Mouse (Mus musculus) neural tube, embryonic 15.5 days (tissue): Measurements from ENCODE around the gene Kcnh4. TPM values are rescaled to one million over a fixed set of nuclear protein-coding genes. Genes with fewer than 3 reads are reported as not detected.

Experiments used
- ATAC-seq: fragments of 200-750 bp; cut with Nextera tagmentation; 2 replicates; pipeline ENCODE4 v1.8.0; 2017; ENCODE audit warnings: mild to moderate bottlenecking, moderate TSS enrichment, moderate library complexity; ENCODE audit not compliant: low FRiP score
- H3K27ac ChIP-seq: fragments of 300-500 bp; sonication (generic); replicated peaks from 2 replicates; pipeline ENCODE4 v1.5.1; 2015; ENCODE audit warnings: mild to moderate bottlenecking, inconsistent platforms
- H3K27me3 ChIP-seq: fragments of 300-500 bp; sonication (generic); replicated peaks from 2 replicates; pipeline ENCODE4 v1.6.1; 2015; ENCODE audit warnings: inconsistent platforms
- H3K36me3 ChIP-seq: fragments of 300-500 bp; sonication (generic); 2 replicates; pipeline ENCODE4 v1.6.1; 2015; ENCODE audit warnings: inconsistent platforms
- H3K4me1 ChIP-seq: fragments of 300-500 bp; sonication (generic); 2 replicates; pipeline ENCODE4 v1.6.1; 2015; ENCODE audit warnings: inconsistent platforms
- H3K4me2 ChIP-seq: fragments of 300-500 bp; sonication (generic); 2 replicates; pipeline ENCODE4 v1.6.1; 2015; ENCODE audit warnings: inconsistent platforms, mild to moderate bottlenecking, moderate library complexity
- H3K4me3 ChIP-seq: fragments of 300-500 bp; sonication (generic); replicated peaks from 2 replicates; pipeline ENCODE4 v1.5.1; 2015; ENCODE audit warnings: mild to moderate bottlenecking, inconsistent platforms
- H3K9ac ChIP-seq: fragments of 300-500 bp; sonication (generic); replicated peaks from 2 replicates; pipeline ENCODE4 v1.6.1; 2015; ENCODE audit warnings: mild to moderate bottlenecking, inconsistent platforms
- H3K9me3 ChIP-seq: fragments of 300-500 bp; sonication (generic); replicated peaks from 2 replicates; pipeline ENCODE4 v1.6.1; 2016; ENCODE audit warnings: inconsistent platforms
- WGBS: fragments of 180-500 bp; shearing (Covaris S2); methylation state at CpG from one replicate; pipeline ENCODE4 v1.1.7; 2015; ENCODE audit warnings: mixed read lengths; 5-methylcytosine and 5-hydroxymethylcytosine counted together
- polyA plus RNA-seq: library from polyadenylated mRNA; unstranded; fragments of >200 nt; fragmentation: Nextera tagmentation; extraction: Ambion mirVana; gene quantifications from 2 replicates; pipeline ENCODE4 v1.2.1, GENCODE M21; 2015

The Kcnh4 gene
- polyA plus RNA-seq, 1 experiment from 2014 or later = 9.0 TPM

GRCm38 (mm10) chr11:100761547-100762045 is 1.9 kb upstream of the Kcnh4 start:
- Histone ChIP-seq H3K27ac (peak overlapping the region; percentile 69), H3K4me3 (peak overlapping the region; percentile 45), H3K36me3 (peaks cover 4% of the 10 kb centered on the region; the same call in 1 of the 2 replicates), H3K9me3 (no peaks in the 10 kb centered on the region), H3K9ac (peak overlapping the region; percentile 47), H3K4me2 (peak overlapping the region; percentile 76), H3K27me3 (0 out of 2 replicates have a peak, but pooled peaks cover 6% of the 10 kb centered on the region), H3K4me1 (peaks cover 37% of the 10 kb centered on the region)
- ATAC-seq = peak; percentile 67
- WGBS = 0% methylated on average over 27 of the region's 27 CpGs

GRCm38 (mm10) chr11:100758707-100759610 is 783 bp downstream of the Kcnh4 start:
- peaks cover 6% of the 10 kb centered on the region; the same call in 1 of the 2 replicates for H3K27me3 ChIP-seq
- peak; percentile 62 for ATAC-seq
- H3K4me3 ChIP-seq = peak overlapping the region; percentile 65
- H3K27ac ChIP-seq = peak overlapping the region; percentile 73
- peak overlapping the region; percentile 63 for H3K9ac ChIP-seq
- peaks cover 37% of the 10 kb centered on the region for H3K4me1 ChIP-seq
- H3K4me2 ChIP-seq = peak overlapping the region; percentile 73
- no peaks in the 10 kb centered on the region for H3K9me3 ChIP-seq
- under 1% methylated on average over 35 of the region's 35 CpGs for WGBS
- peaks cover 22% of the 10 kb centered on the region for H3K36me3 ChIP-seq

GRCm38 (mm10) chr11:100757566-100757965 is 2.2 kb downstream of the Kcnh4 start:
- Histone ChIP-seq H3K4me3 (no peak overlapping the region), H3K27ac (no peak overlapping the region), H3K27me3 (peaks cover 6% of the 10 kb centered on the region; the same call in 1 of the 2 replicates), H3K9me3 (no peaks in the 10 kb centered on the region), H3K9ac (no peak overlapping the region), H3K36me3 (peaks cover 25% of the 10 kb centered on the region), H3K4me2 (no peak overlapping the region), H3K4me1 (peaks cover 37% of the 10 kb centered on the region)
- ATAC-seq = no peak
- 93% methylated on average over 12 of the region's 12 CpGs for WGBS

DNA sequence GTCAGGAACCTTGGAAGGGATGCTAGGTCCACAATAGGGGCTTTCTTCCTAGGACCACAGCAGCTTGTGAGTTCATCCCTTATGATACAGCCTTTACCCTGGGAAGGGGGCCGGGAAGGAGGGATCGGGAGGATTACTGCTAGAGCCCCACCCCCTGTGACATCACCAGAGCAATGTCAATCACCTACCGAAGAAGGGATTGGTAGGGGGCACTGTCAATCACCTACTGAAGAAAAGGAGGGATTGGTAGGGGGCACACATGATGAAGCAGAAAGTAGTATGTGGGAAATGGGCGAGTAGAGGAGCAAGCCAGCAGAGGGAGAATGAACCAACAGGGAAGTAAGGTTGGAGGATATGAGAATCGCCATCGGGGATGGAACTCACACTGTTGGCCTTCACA is 3.3 kb downstream of the Kcnh4 start:
- no peak overlapping the region for H3K9ac ChIP-seq
- ATAC-seq = no peak
- H3K9me3 ChIP-seq = no peaks in the 10 kb centered on the region
- H3K27ac ChIP-seq = no peak overlapping the region
- peaks cover 6% of the 10 kb centered on the region; the same call in 1 of the 2 replicates for H3K27me3 ChIP-seq
- H3K4me1 ChIP-seq = peaks cover 30% of the 10 kb centered on the region
- no peak overlapping the region for H3K4me2 ChIP-seq
- no peak overlapping the region for H3K4me3 ChIP-seq
- H3K36me3 ChIP-seq = peaks cover 32% of the 10 kb centered on the region
- 79% methylated on average over 6 of the region's 6 CpGs for WGBS

GRCm38 (mm10) chr11:100754693-100755057 is 5.1 kb downstream of the Kcnh4 start:
- Histone ChIP-seq H3K27ac (no peak overlapping the region), H3K4me1 (peaks cover 21% of the 10 kb centered on the region), H3K4me3 (no peak overlapping the region), H3K27me3 (peaks cover 9% of the 10 kb centered on the region; the same call in 1 of the 2 replicates), H3K4me2 (no peak overlapping the region), H3K36me3 (peaks cover 47% of the 10 kb centered on the region), H3K9ac (no peak overlapping the region), H3K9me3 (no peaks in the 10 kb centered on the region)
- WGBS = 91% methylated on average over 3 of the region's 3 CpGs
- ATAC-seq = no peak

DNA sequence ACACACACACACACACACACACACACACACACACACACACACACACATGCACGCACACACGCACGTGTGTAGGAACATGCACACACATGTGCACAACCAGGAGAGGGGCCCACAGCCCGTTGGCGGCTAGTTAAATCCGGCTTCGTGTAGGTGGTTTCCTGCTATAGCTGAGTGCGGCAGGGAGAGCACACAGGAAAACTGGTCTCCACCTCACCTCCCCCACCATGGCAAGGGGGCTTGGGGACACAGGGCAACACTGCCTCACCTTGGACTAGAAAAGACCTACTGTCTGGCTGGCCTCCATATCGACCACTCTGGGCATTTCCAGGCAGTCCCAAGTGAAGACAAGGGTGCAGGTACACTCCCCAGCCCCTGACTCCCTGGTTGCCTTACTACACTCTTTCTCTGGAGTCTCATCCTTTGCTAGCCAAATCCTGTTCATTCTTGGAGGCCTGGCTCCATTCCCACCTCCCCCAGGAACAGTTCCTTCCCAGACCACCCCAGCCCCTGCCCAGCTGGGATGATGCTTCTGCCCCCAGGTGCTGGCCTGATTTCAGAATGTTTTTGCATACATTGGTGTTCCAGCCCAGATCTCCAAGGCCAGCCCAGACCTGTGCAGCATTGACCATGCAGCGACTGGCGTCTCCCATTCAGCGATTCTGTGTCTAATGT is 5.6 kb downstream of the Kcnh4 start:
- no peak overlapping the region for H3K4me2 ChIP-seq
- ATAC-seq = no peak
- WGBS = 89% methylated on average over 11 of the region's 12 CpGs
- H3K4me1 ChIP-seq = peaks cover 16% of the 10 kb centered on the region
- peaks cover 52% of the 10 kb centered on the region for H3K36me3 ChIP-seq
- peaks cover 13% of the 10 kb centered on the region; the same call in 1 of the 2 replicates for H3K27me3 ChIP-seq
- H3K4me3 ChIP-seq = no peak overlapping the region
- H3K27ac ChIP-seq = no peak overlapping the region
- no peak overlapping the region for H3K9ac ChIP-seq
- no peaks in the 10 kb centered on the region for H3K9me3 ChIP-seq

DNA sequence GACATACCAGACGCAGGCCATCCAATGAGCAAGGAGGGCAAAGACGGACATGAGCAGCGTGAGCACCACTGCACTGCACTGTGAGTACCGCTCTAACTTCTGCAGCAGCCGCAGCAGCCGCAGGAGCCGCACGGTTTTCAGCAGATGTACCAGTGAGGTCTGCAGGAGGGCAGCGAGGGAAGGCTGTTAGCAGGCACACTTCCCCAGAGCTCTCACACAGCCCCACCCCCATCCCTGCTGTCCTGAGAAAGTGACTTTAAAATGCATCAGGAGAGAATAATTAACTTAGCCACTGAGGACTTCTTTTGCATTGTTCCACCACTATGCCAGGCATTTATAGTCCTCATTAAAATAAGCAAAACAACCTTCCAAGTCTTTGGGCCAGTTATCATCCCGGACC is 7.4 kb downstream of the Kcnh4 start:
- H3K4me1 ChIP-seq = 0 out of 2 replicates have a peak, but pooled peaks cover 2% of the 10 kb centered on the region
- no peak overlapping the region for H3K4me2 ChIP-seq
- peaks cover 52% of the 10 kb centered on the region for H3K36me3 ChIP-seq
- H3K9me3 ChIP-seq = no peaks in the 10 kb centered on the region
- H3K27me3 ChIP-seq = peaks cover 10% of the 10 kb centered on the region; the same call in 1 of the 2 replicates
- no peak overlapping the region for H3K9ac ChIP-seq
- ATAC-seq = no peak
- WGBS = 17% methylated on average over 10 of the region's 10 CpGs
- H3K27ac ChIP-seq = no peak overlapping the region
- H3K4me3 ChIP-seq = no peak overlapping the region

GRCm38 (mm10) chr11:100750127-100750526 is 9.6 kb downstream of the Kcnh4 start:
- Histone ChIP-seq H3K27ac (no peak overlapping the region), H3K9me3 (no peaks in the 10 kb centered on the region), H3K4me1 (0 out of 2 replicates have a peak, but pooled peaks cover 2% of the 10 kb centered on the region), H3K4me2 (no peak overlapping the region), H3K9ac (no peak overlapping the region), H3K27me3 (0 out of 2 replicates have a peak, but pooled peaks cover 10% of the 10 kb centered on the region), H3K36me3 (peaks cover 38% of the 10 kb centered on the region), H3K4me3 (no peak overlapping the region)
- no peak for ATAC-seq
- WGBS = 91% methylated on average over 16 of the region's 16 CpGs

DNA sequence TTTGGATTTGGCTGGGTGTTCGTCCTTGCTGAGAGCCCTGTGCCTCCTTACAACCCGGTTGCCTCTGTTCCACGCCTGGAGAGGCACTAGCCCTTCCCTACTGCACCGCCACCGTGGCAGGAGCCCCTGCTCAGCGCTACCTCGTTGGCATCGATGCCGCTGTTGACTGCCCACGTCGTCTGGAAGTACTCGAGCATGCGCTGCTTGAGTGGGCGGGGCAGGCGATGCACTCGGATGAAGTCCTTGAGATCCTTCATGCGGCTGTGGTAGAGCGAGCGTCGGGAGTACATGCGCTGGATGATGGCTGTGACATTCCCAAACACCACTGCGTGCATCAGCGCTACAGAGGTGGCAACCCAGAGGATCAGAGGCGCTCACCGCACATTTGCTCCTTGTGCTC is 10.3 kb downstream of the Kcnh4 start:
- Histone ChIP-seq H3K4me3 (no peak overlapping the region), H3K36me3 (peaks cover 35% of the 10 kb centered on the region), H3K9me3 (no peaks in the 10 kb centered on the region), H3K4me1 (0 out of 2 replicates have a peak, but pooled peaks cover 2% of the 10 kb centered on the region), H3K4me2 (no peak overlapping the region), H3K27ac (no peak overlapping the region), H3K9ac (no peak overlapping the region), H3K27me3 (0 out of 2 replicates have a peak, but pooled peaks cover 10% of the 10 kb centered on the region)
- no peak for ATAC-seq
- 55% methylated on average over 25 of the region's 25 CpGs for WGBS

- no peak for ATAC-seq
- H3K36me3 ChIP-seq = peaks cover 32% of the 10 kb centered on the region
- no peak overlapping the region for H3K9ac ChIP-seq
- H3K4me2 ChIP-seq = no peak overlapping the region
- 79% methylated on average over 4 of the region's 4 CpGs for WGBS
- no peak overlapping the region for H3K27ac ChIP-seq
- H3K4me1 ChIP-seq = 0 out of 2 replicates have a peak, but pooled peaks cover 2% of the 10 kb centered on the region
- H3K9me3 ChIP-seq = no peaks in the 10 kb centered on the region
- H3K27me3 ChIP-seq = 0 out of 2 replicates have a peak, but pooled peaks cover 10% of the 10 kb centered on the region
- no peak overlapping the region for H3K4me3 ChIP-seq
These were observed 11.1 kb downstream of the Kcnh4 start for GRCm38 (mm10) chr11:100748620-100749019.

DNA sequence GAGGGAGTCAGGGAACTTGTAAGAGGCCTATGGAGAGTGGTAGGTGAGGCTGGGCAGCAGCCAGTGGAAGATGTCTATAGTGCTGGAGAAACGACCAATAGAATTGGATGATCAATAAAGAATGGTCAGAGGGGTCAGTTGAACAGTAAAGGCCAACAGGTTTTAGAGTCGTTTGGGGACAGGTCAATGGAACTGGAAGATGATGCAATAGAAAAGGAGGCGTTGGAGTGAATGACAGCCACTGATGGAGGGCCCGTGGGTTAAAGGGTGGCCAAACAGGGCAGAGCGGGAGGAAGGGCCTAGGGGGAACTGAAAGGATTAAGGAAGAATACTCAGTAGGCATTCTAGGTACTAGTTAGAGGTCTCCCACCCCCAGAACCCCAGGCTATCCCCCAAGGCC is 12.6 kb downstream of the Kcnh4 start:
- Histone ChIP-seq H3K36me3 (peaks cover 29% of the 10 kb centered on the region), H3K4me1 (0 out of 2 replicates have a peak, but pooled peaks cover under 1% of the 10 kb centered on the region), H3K9ac (no peak overlapping the region), H3K27me3 (0 out of 2 replicates have a peak, but pooled peaks cover 10% of the 10 kb centered on the region), H3K4me3 (no peak overlapping the region), H3K27ac (no peak overlapping the region), H3K4me2 (no peak overlapping the region), H3K9me3 (no peaks in the 10 kb centered on the region)
- WGBS = 69% methylated on average over 5 of the region's 5 CpGs
- no peak for ATAC-seq
